Comparison of ENCODE assay signal across 23 mouse cellular contexts in genomic region chr6:142928551-142929309, GRCm38 (mm10). TPM values are rescaled to one million over a fixed set of nuclear protein-coding genes. Genes with fewer than 3 reads are reported as not detected.
DNase-seq lines count a peak whose midpoint lies in the region; ATAC-seq lines count a peak whose summit lies in the region.
"Had no signal": no experiment of that assay in that cellular context is flagged by ENCODE, and none has a peak within 500 bp of the region (broad histone marks: within the 10 kb centered on the region; RNA-seq: fewer than 3 reads in every experiment).

No protein-coding gene starts in this region.

- 79% methylated on average over 16 of the region's 16 CpGs for WGBS in forebrain, embryonic 12.5 days
- 91% methylated on average over 16 of the region's 16 CpGs for WGBS in forebrain, embryonic 11.5 days
- WGBS in hindbrain, embryonic 16.5 days = 79% methylated on average over 16 of the region's 16 CpGs
- WGBS in hindbrain, embryonic 12.5 days = 89% methylated on average over 16 of the region's 16 CpGs
- WGBS in neural tube, embryonic 13.5 days = 77% methylated on average over 16 of the region's 16 CpGs
- WGBS in neural tube, embryonic 15.5 days = 76% methylated on average over 16 of the region's 16 CpGs
- 57% methylated on average over 16 of the region's 16 CpGs for WGBS in forebrain, embryonic 15.5 days

- no peak overlapping the region for H3K4me3 ChIP-seq in forebrain, embryonic 12.5 days (replicated peaks)
- no peak overlapping the region for H3K4me3 ChIP-seq in forebrain, embryonic 11.5 days (ENCODE audit: low read depth, low read length)
- no peak overlapping the region for H3K4me3 ChIP-seq in hindbrain, embryonic 16.5 days (ENCODE audit: low read length)
- no peak overlapping the region for H3K4me3 ChIP-seq in hindbrain, embryonic 12.5 days
- no peak overlapping the region for H3K4me3 ChIP-seq in neural tube, embryonic 13.5 days
- no peak overlapping the region for H3K4me3 ChIP-seq in neural tube, embryonic 15.5 days (replicated peaks)
- H3K4me3 ChIP-seq in forebrain, embryonic 15.5 days = no peak overlapping the region
- H3K4me3 ChIP-seq: embryonic facial prominence, embryonic 15.5 days; gastrocnemius, adult 2 months; heart, embryonic 10.5 days; limb, embryonic 13.5 days; liver, embryonic 12.5 days had no signal

- H3K36me3 ChIP-seq in forebrain, embryonic 12.5 days (replicated peaks) = no peaks in the 10 kb centered on the region
- no peaks in the 10 kb centered on the region for H3K36me3 ChIP-seq in forebrain, embryonic 11.5 days (ENCODE audit: control insufficient read depth, insufficient read depth, low read length)
- H3K36me3 ChIP-seq in hindbrain, embryonic 16.5 days (ENCODE audit: control insufficient read depth, insufficient read depth, low read length) = no peaks in the 10 kb centered on the region
- no peaks in the 10 kb centered on the region for H3K36me3 ChIP-seq in hindbrain, embryonic 12.5 days
- no peaks in the 10 kb centered on the region for H3K36me3 ChIP-seq in neural tube, embryonic 13.5 days
- no peaks in the 10 kb centered on the region for H3K36me3 ChIP-seq in neural tube, embryonic 15.5 days
- no peaks in the 10 kb centered on the region for H3K36me3 ChIP-seq in forebrain, embryonic 15.5 days
- H3K36me3 ChIP-seq: embryonic facial prominence, embryonic 15.5 days; heart, embryonic 10.5 days; limb, embryonic 13.5 days; liver, embryonic 12.5 days had no signal

- no peaks in the 10 kb centered on the region for H3K27me3 ChIP-seq in forebrain, embryonic 12.5 days
- H3K27me3 ChIP-seq in forebrain, embryonic 11.5 days (ENCODE audit: control insufficient read depth, insufficient read depth, low read length) = no peaks in the 10 kb centered on the region
- H3K27me3 ChIP-seq in hindbrain, embryonic 16.5 days (replicated peaks; ENCODE audit: control insufficient read depth, insufficient read depth, low read length) = no peaks in the 10 kb centered on the region
- H3K27me3 ChIP-seq in hindbrain, embryonic 12.5 days = no peaks in the 10 kb centered on the region
- no peaks in the 10 kb centered on the region for H3K27me3 ChIP-seq in neural tube, embryonic 13.5 days
- no peaks in the 10 kb centered on the region for H3K27me3 ChIP-seq in neural tube, embryonic 15.5 days (replicated peaks)
- H3K27me3 ChIP-seq in forebrain, embryonic 15.5 days = no peaks in the 10 kb centered on the region
- H3K27me3 ChIP-seq: embryonic facial prominence, embryonic 15.5 days; limb, embryonic 13.5 days; liver, embryonic 12.5 days had no signal

- peaks cover 14% of the 10 kb centered on the region; the same call in 1 of the 2 replicates for H3K4me1 ChIP-seq in forebrain, embryonic 12.5 days
- H3K4me1 ChIP-seq in forebrain, embryonic 11.5 days (replicated peaks; ENCODE audit: control insufficient read depth, insufficient read depth, low read length) = 0 out of 2 replicates have a peak, but pooled peaks cover 3% of the 10 kb centered on the region
- H3K4me1 ChIP-seq in hindbrain, embryonic 16.5 days (ENCODE audit: control insufficient read depth, insufficient read depth, low read depth, low read length) = 0 out of 2 replicates have a peak, but pooled peaks cover 2% of the 10 kb centered on the region
- no peaks in the 10 kb centered on the region for H3K4me1 ChIP-seq in hindbrain, embryonic 12.5 days
- H3K4me1 ChIP-seq in neural tube, embryonic 13.5 days (replicated peaks) = peaks cover 16% of the 10 kb centered on the region; the same call in 1 of the 2 replicates
- no peaks in the 10 kb centered on the region for H3K4me1 ChIP-seq in neural tube, embryonic 15.5 days
- H3K4me1 ChIP-seq in forebrain, embryonic 15.5 days = peaks cover 17% of the 10 kb centered on the region
- H3K4me1 ChIP-seq: embryonic facial prominence, embryonic 15.5 days; limb, embryonic 13.5 days; liver, embryonic 12.5 days had no signal

- H3K9me3 ChIP-seq in forebrain, embryonic 12.5 days = no peaks in the 10 kb centered on the region
- H3K9me3 ChIP-seq in forebrain, embryonic 11.5 days (ENCODE audit: control insufficient read depth, low read length) = no peaks in the 10 kb centered on the region
- no peaks in the 10 kb centered on the region for H3K9me3 ChIP-seq in hindbrain, embryonic 16.5 days (ENCODE audit: control insufficient read depth, low read length)
- no peaks in the 10 kb centered on the region for H3K9me3 ChIP-seq in hindbrain, embryonic 12.5 days (replicated peaks)
- H3K9me3 ChIP-seq in neural tube, embryonic 13.5 days = no peaks in the 10 kb centered on the region
- H3K9me3 ChIP-seq in neural tube, embryonic 15.5 days (replicated peaks) = no peaks in the 10 kb centered on the region
- H3K9me3 ChIP-seq in forebrain, embryonic 15.5 days = no peaks in the 10 kb centered on the region
- H3K9me3 ChIP-seq: embryonic facial prominence, embryonic 15.5 days; heart, embryonic 10.5 days; limb, embryonic 13.5 days; liver, embryonic 12.5 days had no signal

- no peak overlapping the region for H3K9ac ChIP-seq in forebrain, embryonic 12.5 days
- H3K9ac ChIP-seq in forebrain, embryonic 11.5 days (ENCODE audit: low read length) = no peak overlapping the region
- no peak overlapping the region for H3K9ac ChIP-seq in hindbrain, embryonic 16.5 days (ENCODE audit: low read depth, low read length)
- no peak overlapping the region for H3K9ac ChIP-seq in hindbrain, embryonic 12.5 days
- no peak overlapping the region for H3K9ac ChIP-seq in neural tube, embryonic 13.5 days
- H3K9ac ChIP-seq in neural tube, embryonic 15.5 days (replicated peaks) = no peak overlapping the region
- H3K9ac ChIP-seq in forebrain, embryonic 15.5 days (replicated peaks) = no peak overlapping the region
- H3K9ac ChIP-seq: embryonic facial prominence, embryonic 15.5 days; limb, embryonic 13.5 days; liver, embryonic 12.5 days had no signal

- no peak for DNase-seq in forebrain, embryonic 11.5 days (ENCODE audit: low spot score)
- no peak for DNase-seq in urinary bladder, postnatal 10 days (ENCODE audit: low spot score)
- DNase-seq: adrenal gland, postnatal 14 days; cerebellum, adult 11 months; cerebellum, adult 9-11 months; gastrocnemius, adult 2 months; kidney, adult 2 months; lung, adult 2 months; lung, postnatal 14 days; retina, postnatal 1 day; spleen, adult 18-20 months had no signal

- no peak; the same call in 1 of the 2 replicates for ATAC-seq in forebrain, embryonic 12.5 days (ENCODE audit: low FRiP score)
- ATAC-seq in forebrain, embryonic 11.5 days (replicated peaks; ENCODE audit: low FRiP score) = no peak
- ATAC-seq in hindbrain, embryonic 16.5 days = no peak
- no peak for ATAC-seq in hindbrain, embryonic 12.5 days (ENCODE audit: low FRiP score)
- ATAC-seq in neural tube, embryonic 13.5 days (ENCODE audit: low read depth) = no peak
- no peak for ATAC-seq in neural tube, embryonic 15.5 days (ENCODE audit: low FRiP score)
- peak; percentile 74 for ATAC-seq in forebrain, embryonic 15.5 days (replicated peaks)
- ATAC-seq: liver, embryonic 12.5 days had no signal

- H3K27ac ChIP-seq in forebrain, embryonic 12.5 days = peak overlapping the region; percentile 37; the same call in 1 of the 2 replicates
- H3K27ac ChIP-seq in forebrain, embryonic 11.5 days (ENCODE audit: low read depth, low read length) = no peak overlapping the region
- 0 out of 2 replicates have a peak overlapping the region, but pooled peaks have one; percentile 35 for H3K27ac ChIP-seq in hindbrain, embryonic 16.5 days (ENCODE audit: low read depth, low read length)
- no peak overlapping the region for H3K27ac ChIP-seq in hindbrain, embryonic 12.5 days
- peak overlapping the region; percentile 49; the same call in 1 of the 2 replicates for H3K27ac ChIP-seq in neural tube, embryonic 13.5 days (replicated peaks)
- H3K27ac ChIP-seq in neural tube, embryonic 15.5 days (replicated peaks) = no peak overlapping the region
- peak overlapping the region; percentile 65 for H3K27ac ChIP-seq in forebrain, embryonic 15.5 days (replicated peaks)
- H3K27ac ChIP-seq: embryonic facial prominence, embryonic 15.5 days; gastrocnemius, adult 2 months; heart, embryonic 10.5 days; kidney, postnatal 0 days; limb, embryonic 13.5 days; liver, embryonic 12.5 days had no signal

- H3K4me2 ChIP-seq in forebrain, embryonic 12.5 days = no peak overlapping the region
- H3K4me2 ChIP-seq in forebrain, embryonic 11.5 days (ENCODE audit: low read depth, low read length, severe bottlenecking) = no peak overlapping the region
- no peak overlapping the region for H3K4me2 ChIP-seq in hindbrain, embryonic 16.5 days (ENCODE audit: low read length)
- no peak overlapping the region for H3K4me2 ChIP-seq in hindbrain, embryonic 12.5 days (replicated peaks)
- no peak overlapping the region for H3K4me2 ChIP-seq in neural tube, embryonic 13.5 days
- H3K4me2 ChIP-seq in neural tube, embryonic 15.5 days = no peak overlapping the region
- H3K4me2 ChIP-seq in forebrain, embryonic 15.5 days (replicated peaks) = no peak overlapping the region
- H3K4me2 ChIP-seq: embryonic facial prominence, embryonic 15.5 days; limb, embryonic 13.5 days; liver, embryonic 12.5 days; midbrain, embryonic 11.5 days had no signal

RNA-seq across cellular contexts. Expression of gene St8sia1, which starts 35.5 kb away (rescaled TPM):
- 6.3 and 6.4 TPM in 2 replicates for polyA plus RNA-seq in forebrain, embryonic 12.5 days (2016; fragmentation: Nextera tagmentation; extraction: Ambion mirVana)
- polyA plus RNA-seq in forebrain, embryonic 11.5 days (2014; fragmentation: Nextera tagmentation; extraction: Ambion mirVana) = 2.4 and 3.1 TPM in 2 replicates
- polyA plus RNA-seq in hindbrain, embryonic 16.5 days (2015; fragmentation: Nextera tagmentation; extraction: Ambion mirVana) = 6.0 and 6.5 TPM in 2 replicates
- 9.1 TPM in 2 replicates for polyA plus RNA-seq in hindbrain, embryonic 12.5 days (2016; fragmentation: Nextera tagmentation; extraction: Ambion mirVana)
- 9.8 and 10.0 TPM in 2 replicates for polyA plus RNA-seq in neural tube, embryonic 13.5 days (2015; fragmentation: Nextera tagmentation; extraction: Ambion mirVana)
- polyA plus RNA-seq in neural tube, embryonic 15.5 days (2015; fragmentation: Nextera tagmentation; extraction: Ambion mirVana) = 6.6 and 8.6 TPM in 2 replicates
- polyA plus RNA-seq in forebrain, embryonic 15.5 days (2015; fragmentation: Nextera tagmentation; extraction: Ambion mirVana) = 5.5 and 6.9 TPM in 2 replicates

Comparison
In these comparisons a context has a peak if more than half of its experiments do, and no peak if none do; other contexts are left out.
1. H3K27ac ChIP-seq: peak in forebrain, embryonic 12.5 days (single experiment), hindbrain, embryonic 16.5 days (single experiment), neural tube, embryonic 13.5 days (single experiment) and forebrain, embryonic 15.5 days (single experiment); none in forebrain, embryonic 11.5 days (single experiment), hindbrain, embryonic 12.5 days (single experiment) and neural tube, embryonic 15.5 days (single experiment).